Mouse (Mus musculus) adrenal gland, adult 8-10 months (tissue): ENCODE results near the gene Gtpbp8. TPM values are rescaled to one million over a fixed set of nuclear protein-coding genes. Genes with fewer than 3 reads are reported as not detected.
A peak's percentile ranks its signal among the peaks of the same experiment; 100 is the strongest.

ENCODE experiments used
- DNase-seq: peaks from one replicate; pipeline ENCODE4 v3.0.0; 2022
- total RNA-seq, 4 experiments: library from RNA; stranded (reverse); gene quantifications; 2 replicates each; pipeline ENCODE4 v1.2.4; 2022

The Gtpbp8 gene
- 10 to 100 TPM; 19.0 to 22.6 (median 20.6) TPM for total RNA-seq

- DNase-seq: peak; percentile 84
These were observed at the start of gene Gtpbp8 for GRCm38 (mm10) chr16:44745866-44746562. TSS of gene Gtpbp8 (minus strand) at chr16:44746363.

GRCm38 (mm10) chr16:44794416-44794815 is 48.3 kb upstream of the Gtpbp8 start:
- DNase-seq: no peak

- no peak for DNase-seq
These were observed 40.8 kb upstream of the Gtpbp8 start for GRCm38 (mm10) chr16:44786934-44787333.

GRCm38 (mm10) chr16:44780751-44781150 is 34.6 kb upstream of the Gtpbp8 start:
- DNase-seq: no peak

- no peak for DNase-seq
These were observed 33.3 kb upstream of the Gtpbp8 start for GRCm38 (mm10) chr16:44779494-44779893.

GRCm38 (mm10) chr16:44778538-44779147 is 32.5 kb upstream of the Gtpbp8 start:
- no peak for DNase-seq

GRCm38 (mm10) chr16:44774201-44774600 is 28.0 kb upstream of the Gtpbp8 start:
- no peak for DNase-seq

GRCm38 (mm10) chr16:44773673-44774072 is 27.5 kb upstream of the Gtpbp8 start:
- no peak for DNase-seq

GRCm38 (mm10) chr16:44772577-44772976 is 26.4 kb upstream of the Gtpbp8 start:
- DNase-seq: no peak

GRCm38 (mm10) chr16:44767967-44768366 is 21.8 kb upstream of the Gtpbp8 start:
- DNase-seq: no peak

- no peak for DNase-seq
These were observed 21.3 kb upstream of the Gtpbp8 start for GRCm38 (mm10) chr16:44767506-44767905.

- DNase-seq: no peak
These were observed 20.2 kb upstream of the Gtpbp8 start for GRCm38 (mm10) chr16:44766320-44766892.

GRCm38 (mm10) chr16:44765555-44766319 is 19.6 kb upstream of the Gtpbp8 start, which contains the start of gene Cd200r1:
TSS of gene Cd200r1 (plus strand) at chr16:44765736.
- DNase-seq: no peak

- no peak for DNase-seq
These were observed 15.6 kb upstream of the Gtpbp8 start for GRCm38 (mm10) chr16:44761811-44762210.

- no peak for DNase-seq
These were observed 11.5 kb upstream of the Gtpbp8 start for GRCm38 (mm10) chr16:44757700-44758099.

- DNase-seq: no peak
These were observed 1.8 kb upstream of the Gtpbp8 start for GRCm38 (mm10) chr16:44748007-44748406.

- no peak for DNase-seq
These were observed 695 bp downstream of the Gtpbp8 start for GRCm38 (mm10) chr16:44745471-44745865.

- no peak for DNase-seq
These were observed 3.4 kb downstream of the Gtpbp8 start for GRCm38 (mm10) chr16:44742753-44743152.

GRCm38 (mm10) chr16:44736118-44736517 is 10.0 kb downstream of the Gtpbp8 start:
- no peak for DNase-seq

- DNase-seq: no peak
These were observed 10.5 kb downstream of the Gtpbp8 start for GRCm38 (mm10) chr16:44735676-44736075.

- no peak for DNase-seq
These were observed 12.1 kb downstream of the Gtpbp8 start for GRCm38 (mm10) chr16:44734059-44734458.

- DNase-seq: no peak
These were observed 18.6 kb downstream of the Gtpbp8 start for GRCm38 (mm10) chr16:44727525-44727924.
